8 mouse cellular contexts compared by ENCODE assay signal in the genomic region with DNA sequence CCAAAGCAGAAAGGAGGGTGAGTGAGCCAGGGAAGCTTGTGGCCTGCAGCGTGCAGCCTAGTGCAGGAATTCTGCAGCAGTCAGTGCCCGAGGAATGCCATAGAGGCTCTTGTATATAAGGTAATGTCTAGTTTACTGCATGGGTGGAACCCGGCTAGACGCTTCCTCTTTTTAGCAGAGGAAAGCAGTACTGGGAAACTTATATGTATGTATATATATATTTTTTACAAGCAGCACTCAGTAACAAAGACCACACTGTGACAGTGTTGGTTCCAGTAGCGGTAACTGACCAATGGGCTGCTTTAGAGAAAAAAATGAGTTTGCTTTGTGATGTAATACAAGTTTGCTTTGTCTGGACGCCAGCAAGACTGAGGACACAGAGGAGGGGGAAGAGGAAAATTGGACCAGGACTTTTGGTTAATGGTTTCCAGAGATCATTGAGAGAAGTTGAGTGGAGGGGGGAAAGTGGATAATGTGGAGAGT.
A peak's percentile ranks its signal among the peaks of the same experiment; 100 is the strongest.
DNase-seq lines count a peak whose midpoint lies in the region; ATAC-seq lines count a peak whose summit lies in the region.

No protein-coding gene starts in this region.

- WGBS in forebrain, embryonic 12.5 days: 30% methylated on average over 6 of the region's 6 CpGs
- WGBS in kidney, embryonic 15.5 days: 23% methylated on average over 6 of the region's 6 CpGs

- peak overlapping the region; percentile 94 for H3K27ac ChIP-seq in forebrain, embryonic 12.5 days
- peak overlapping the region; percentile 92 for H3K27ac ChIP-seq in kidney, embryonic 15.5 days

- H3K9me3 ChIP-seq in forebrain, embryonic 12.5 days: no peaks in the 10 kb centered on the region
- H3K9me3 ChIP-seq in kidney, embryonic 15.5 days (replicated peaks): no peaks in the 10 kb centered on the region

- peaks cover 52% of the 10 kb centered on the region for H3K4me1 ChIP-seq in forebrain, embryonic 12.5 days
- peaks cover 56% of the 10 kb centered on the region for H3K4me1 ChIP-seq in kidney, embryonic 15.5 days

- H3K4me2 ChIP-seq in forebrain, embryonic 12.5 days: peak overlapping the region; percentile 47
- peak overlapping the region; percentile 48 for H3K4me2 ChIP-seq in kidney, embryonic 15.5 days

- no peak overlapping the region for H3K9ac ChIP-seq in forebrain, embryonic 12.5 days
- H3K9ac ChIP-seq in kidney, embryonic 15.5 days: no peak overlapping the region

- DNase-seq in kidney, adult 11 months: peak; percentile 50
- no peak for DNase-seq in kidney, adult 18-20 months
- no peak for DNase-seq in layer of hippocampus, adult 8-10 months (ENCODE audit: low spot score in 2 of 2)
- DNase-seq in frontal cortex, postnatal 36 days (ENCODE audit: low spot score in 2 of 2): no peak
- no peak for DNase-seq in adrenal gland, postnatal 25 days

- no peaks in the 10 kb centered on the region for H3K36me3 ChIP-seq in forebrain, embryonic 12.5 days (replicated peaks)
- H3K36me3 ChIP-seq in kidney, embryonic 15.5 days: no peaks in the 10 kb centered on the region

- H3K4me3 ChIP-seq in forebrain, embryonic 12.5 days (replicated peaks): no peak overlapping the region
- H3K4me3 ChIP-seq in kidney, embryonic 15.5 days (replicated peaks): no peak overlapping the region

- no peaks in the 10 kb centered on the region for H3K27me3 ChIP-seq in forebrain, embryonic 12.5 days
- H3K27me3 ChIP-seq in kidney, embryonic 15.5 days: no peaks in the 10 kb centered on the region

- ATAC-seq in forebrain, embryonic 12.5 days (ENCODE audit: low FRiP score): no peak; the same call in 1 of the 2 replicates
- ATAC-seq in kidney, embryonic 15.5 days (replicated peaks; ENCODE audit: low FRiP score): peak; percentile 43; the same call in 1 of the 2 replicates
- peak; percentile 57 for ATAC-seq in megakaryocyte progenitor cell, adult 5-6 weeks (replicated peaks; ENCODE audit: poor library complexity)
